Mouse (Mus musculus) stomach, postnatal 0 days (tissue): ENCODE measurements at regions not wholly inside any gene's neighbourhood (a gene's known extent, or its start where the extent isn't known, plus 50 kb on each side); places are given as distances from the start of the nearest gene placed in this dataset.

Experiments used
- CTCF ChIP-seq: IDR thresholded peaks from 2 replicates; pipeline ENCODE4 v1.5.1; 2016; ENCODE audit warnings: antibody characterized with exemption, low read depth, mild to moderate bottlenecking, moderate library complexity
- EP300 ChIP-seq: optimal IDR thresholded peaks from 2 replicates; pipeline ENCODE3; 2016; ENCODE audit warnings: antibody characterized with exemption

- peak; percentile 13; the same call in 1 of the 2 replicates for TF ChIP-seq CTCF
- no peak for TF ChIP-seq EP300
Observed at GRCm38 (mm10) chr16:50747698-50748097, 156.7 kb upstream of the Ccdc54 start.
